Mouse (Mus musculus) A20 (cell line): ENCODE data around the gene Prkag2.
A peak's percentile ranks its signal among the peaks of the same experiment; 100 is the strongest.
"Not testable (repeated sequence)": the region's sequence is repeated elsewhere in the genome, so short reads cannot be mapped to it uniquely, and the experiment has no call there.

Source experiments
- DNase-seq: peaks from one replicate; pipeline ENCODE4 v3.0.0-alpha.2; 2011; ENCODE audit warnings: low read depth, low spot score

The Prkag2 gene

DNA sequence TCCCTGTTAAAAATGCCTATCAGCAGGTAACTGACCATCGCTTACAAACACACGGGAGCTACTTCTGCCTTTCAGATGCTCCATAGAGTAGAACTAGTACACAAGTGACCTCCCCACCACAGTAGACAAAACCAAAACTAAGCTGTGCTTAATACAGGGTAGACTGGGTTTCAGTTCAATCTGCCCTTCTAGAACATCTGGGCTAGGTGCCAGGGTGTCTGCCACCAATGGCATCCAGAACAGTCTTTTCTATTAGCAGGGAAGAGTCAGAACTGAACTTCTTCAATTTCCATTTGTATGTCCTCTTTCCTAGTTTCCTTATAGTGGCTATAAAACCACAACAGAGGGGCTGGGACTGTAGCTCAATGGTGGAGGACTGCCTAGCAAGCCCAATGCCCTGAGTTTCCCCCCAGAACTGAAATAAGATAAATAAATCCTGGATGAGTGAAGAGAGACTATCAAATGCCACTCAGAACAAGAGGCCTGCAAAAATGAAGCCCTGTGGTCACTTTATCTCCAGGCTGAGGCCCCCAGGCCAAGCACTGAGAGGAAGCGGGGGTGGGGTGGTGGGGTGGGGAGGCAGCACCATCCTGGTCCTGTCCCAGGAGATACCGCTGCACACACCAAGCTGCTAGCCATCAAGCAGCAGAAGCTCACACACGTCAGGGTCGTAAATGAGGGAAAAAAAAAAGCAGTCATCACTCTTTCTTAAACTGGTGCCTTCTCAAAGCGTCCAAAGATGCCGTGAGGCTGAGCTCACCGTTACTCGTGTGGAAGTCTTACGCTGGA is 222.4 kb downstream of the Prkag2 start:
- no peak for DNase-seq

DNA sequence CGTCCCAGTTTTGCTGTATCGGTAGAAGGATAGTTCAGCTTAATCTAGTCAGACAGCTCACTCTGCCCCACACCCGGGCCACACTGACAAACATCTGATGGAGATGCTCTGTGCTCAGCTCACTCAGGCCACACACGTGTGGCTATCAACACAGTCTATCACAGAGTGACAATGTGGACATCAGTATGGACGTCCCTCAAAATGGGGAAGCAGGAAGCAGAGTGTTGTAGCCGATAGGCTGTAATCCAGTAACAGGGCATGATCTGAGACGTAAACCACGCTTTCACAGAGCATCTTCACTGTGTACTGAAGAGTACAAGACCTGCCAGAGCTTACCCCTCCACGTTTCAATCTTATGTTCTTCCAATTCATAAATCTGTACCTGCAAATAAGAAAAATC is 223.8 kb downstream of the Prkag2 start:
- no peak for DNase-seq

DNA sequence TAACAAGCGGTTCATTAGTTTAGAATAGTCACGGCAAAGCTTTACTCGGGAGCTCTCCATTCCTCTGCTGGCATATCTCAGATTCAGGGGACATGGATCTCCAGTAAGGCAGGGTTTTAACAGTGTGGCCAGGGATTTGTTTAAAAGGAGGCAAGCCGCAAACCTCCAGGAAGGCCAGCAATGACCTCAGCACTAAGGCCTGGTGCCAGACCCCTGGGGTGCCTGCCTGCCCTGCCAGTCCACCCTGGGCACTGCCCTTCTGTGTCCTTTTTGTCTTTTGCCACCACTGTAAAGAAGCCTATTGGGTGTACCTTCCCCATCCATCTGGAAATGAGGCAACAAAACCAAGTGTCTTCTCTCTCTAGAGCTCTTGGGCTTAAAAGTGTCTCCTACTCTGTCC is 226.3 kb downstream of the Prkag2 start:
- no peak for DNase-seq

- DNase-seq = no peak
These were observed 227.2 kb downstream of the Prkag2 start for GRCm38 (mm10) chr5:24873221-24873620.

DNA sequence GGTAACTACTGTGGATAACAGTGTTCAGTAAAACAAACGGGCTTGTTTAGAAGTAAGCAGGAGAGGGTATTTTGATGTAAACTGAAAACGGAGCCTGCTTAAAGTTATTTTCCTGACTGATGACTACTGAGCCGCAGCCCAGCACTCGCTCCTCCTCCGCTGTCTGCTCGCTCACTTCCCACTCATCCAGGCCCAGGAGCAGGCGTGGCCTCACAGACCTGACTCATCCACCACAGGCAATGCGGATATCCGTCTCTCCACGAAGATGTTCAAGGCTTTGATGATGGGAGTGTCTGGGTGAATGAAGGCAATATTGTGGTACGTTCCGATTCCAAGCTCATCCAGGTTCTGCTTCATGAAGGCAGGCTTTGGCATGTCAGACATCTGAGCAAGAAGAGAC is 229.2 kb downstream of the Prkag2 start:
- no peak for DNase-seq

DNA sequence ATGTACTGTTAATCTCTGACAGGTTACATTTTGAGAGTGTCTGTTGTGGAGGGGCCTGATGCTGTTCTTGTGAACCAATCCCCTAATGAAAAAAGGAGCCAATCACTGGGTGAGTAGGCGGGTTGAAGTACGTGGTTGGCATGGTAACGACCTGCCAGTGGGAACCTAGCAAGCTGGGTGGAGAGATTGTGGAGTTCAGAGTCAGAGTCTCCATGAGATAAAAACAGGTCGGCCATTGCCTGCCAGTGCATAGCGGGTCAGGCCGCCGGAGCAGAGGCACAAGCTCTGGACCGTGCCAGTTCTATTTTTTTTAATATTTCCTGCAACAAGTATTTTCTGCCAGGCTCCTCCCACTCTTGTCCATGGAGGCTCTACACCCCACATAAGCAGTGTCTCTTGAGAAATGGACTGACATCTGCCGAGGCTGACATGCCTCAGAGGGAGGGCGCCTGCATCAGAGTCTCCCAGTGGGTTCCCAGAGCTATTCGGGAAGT is 230.6 kb downstream of the Prkag2 start:
- no peak for DNase-seq

DNA sequence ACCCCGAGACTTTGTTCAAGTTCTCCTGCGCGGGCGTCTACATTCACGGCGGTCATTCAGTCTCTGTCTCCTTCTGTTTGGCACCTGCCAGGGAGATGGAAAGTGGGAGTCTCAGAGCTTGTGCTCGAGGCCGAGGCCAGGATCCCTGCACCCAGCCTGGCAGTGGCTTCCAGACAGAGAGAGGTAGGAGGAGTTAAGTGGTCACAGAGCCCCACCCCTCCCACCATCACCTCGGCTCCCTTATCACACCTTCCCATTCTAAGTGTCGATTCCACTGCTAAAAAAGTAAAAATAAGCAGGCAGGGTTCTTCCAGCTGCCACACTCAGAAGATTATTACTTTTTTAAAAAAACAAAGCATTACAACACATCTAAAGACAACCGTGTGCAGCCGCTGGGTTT is 236.6 kb downstream of the Prkag2 start:
- no peak for DNase-seq

GRCm38 (mm10) chr5:24861449-24861930 is 239.0 kb downstream of the Prkag2 start:
- no peak for DNase-seq

GRCm38 (mm10) chr5:24860635-24861448 is 239.6 kb downstream of the Prkag2 start:
- DNase-seq = no peak

GRCm38 (mm10) chr5:24859771-24860540 is 240.5 kb downstream of the Prkag2 start:
- no peak for DNase-seq

DNA sequence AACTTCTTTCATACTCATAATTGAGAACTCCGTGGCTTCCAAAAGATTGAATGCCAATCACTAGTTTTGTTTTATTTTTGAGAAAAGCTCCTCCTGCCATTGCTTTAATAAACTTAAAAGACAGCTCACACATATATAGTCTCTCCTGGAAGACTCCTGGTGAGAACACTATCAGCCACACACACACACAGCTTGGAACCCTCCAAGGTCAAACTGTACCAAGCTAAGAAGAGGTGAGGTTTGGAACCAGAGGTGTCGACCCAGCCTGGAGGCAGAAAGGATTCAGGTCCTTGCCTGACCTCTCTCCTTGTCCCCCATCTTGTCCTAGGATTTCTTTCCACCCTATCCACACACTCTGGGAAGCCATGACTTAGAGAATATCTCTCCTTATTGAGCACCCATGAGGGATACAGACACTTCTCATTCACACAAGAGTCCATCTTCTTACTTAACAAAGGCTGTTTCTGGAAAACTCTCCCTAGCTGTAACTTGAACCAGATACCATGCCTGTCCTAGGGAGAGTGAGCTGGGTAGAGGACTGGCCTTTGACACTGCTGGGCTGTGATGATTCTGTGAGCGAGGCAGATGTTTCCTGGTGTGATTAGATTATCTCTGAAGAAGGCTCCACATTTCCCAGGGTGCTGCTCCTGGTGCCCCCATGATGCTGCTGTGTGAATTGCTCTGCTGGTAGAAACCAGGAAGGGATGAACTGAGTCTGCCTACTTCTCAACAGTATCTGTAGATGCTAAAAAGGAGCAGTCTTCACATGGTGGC is 245.4 kb downstream of the Prkag2 start:
- DNase-seq = no peak

- no peak for DNase-seq
These were observed 246.2 kb downstream of the Prkag2 start for GRCm38 (mm10) chr5:24854256-24854655.

- DNase-seq = not testable (repeated sequence)
These were observed 252.2 kb downstream of the Prkag2 start for GRCm38 (mm10) chr5:24848261-24848660.

DNA sequence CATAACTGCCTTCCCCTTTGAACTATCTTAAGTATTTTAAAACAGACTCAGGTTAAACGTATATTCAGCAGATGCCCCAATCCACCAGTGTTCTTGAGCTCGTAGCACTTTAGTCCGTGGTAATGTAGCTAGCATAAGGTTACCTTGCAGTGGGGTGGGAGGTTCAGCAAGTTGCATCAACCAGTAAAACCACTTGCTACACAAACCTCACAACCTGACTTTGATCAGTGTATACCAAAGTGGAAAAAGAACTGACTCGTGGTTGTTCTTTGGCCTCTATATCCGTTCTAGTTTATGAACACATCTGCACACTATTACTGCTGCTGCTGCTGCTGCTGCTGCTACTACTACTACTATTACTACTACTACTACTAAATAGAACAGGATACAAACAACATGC is 256.6 kb downstream of the Prkag2 start:
- DNase-seq = no peak

DNA sequence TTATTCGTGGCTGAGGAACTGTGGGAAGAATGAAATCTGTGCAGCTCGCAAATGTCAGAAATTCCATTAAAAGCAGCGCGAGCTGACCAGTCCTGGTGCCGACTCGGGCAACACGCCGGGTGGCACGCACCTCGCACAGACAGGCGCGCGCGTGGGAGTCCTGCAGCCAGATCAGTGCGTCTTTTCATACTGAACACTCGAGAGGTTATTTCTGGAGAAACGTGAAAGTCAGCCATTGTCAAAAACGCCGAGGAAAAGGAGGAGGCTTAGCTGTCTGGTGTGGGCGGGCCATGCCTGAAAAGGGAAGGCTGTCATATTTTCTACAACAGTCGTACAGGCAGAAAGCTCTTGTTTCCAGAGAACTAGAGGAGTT is 257.4 kb downstream of the Prkag2 start:
- DNase-seq = no peak

GRCm38 (mm10) chr5:24842274-24843102 is 258.0 kb downstream of the Prkag2 start, which contains the start of gene Rheb:
Rheb (minus strand) TSS chr5:24842624.
- peak; percentile 100 for DNase-seq

- DNase-seq = no peak
These were observed 258.7 kb downstream of the Prkag2 start for GRCm38 (mm10) chr5:24841662-24842273.

GRCm38 (mm10) chr5:24840975-24841431 is 259.4 kb downstream of the Prkag2 start:
- peak; percentile 41 for DNase-seq

DNA sequence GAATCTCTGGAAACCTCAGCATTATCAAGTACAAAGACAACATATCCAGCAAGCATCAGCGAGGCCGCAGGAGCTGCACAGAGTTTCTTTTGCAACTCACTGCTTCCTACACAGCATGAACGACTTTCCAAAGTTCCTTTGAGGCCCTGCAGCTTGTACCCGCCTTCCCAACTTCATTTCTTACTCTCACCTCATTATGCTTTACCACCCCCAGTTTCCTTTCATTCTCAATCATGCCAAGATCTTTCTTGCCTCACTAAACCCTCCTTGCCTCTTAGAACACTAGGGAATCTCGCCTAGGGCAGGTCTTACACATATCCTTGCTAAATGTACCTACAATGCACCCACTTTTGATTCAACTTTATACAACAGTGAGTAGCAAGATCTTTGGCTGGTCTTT is 266.0 kb downstream of the Prkag2 start:
- DNase-seq = no peak

GRCm38 (mm10) chr5:24831912-24832311 is 268.5 kb downstream of the Prkag2 start:
- DNase-seq = no peak
